Mouse (Mus musculus): ENCODE results near the gene Zfp687. TPM values are rescaled to one million over a fixed set of nuclear protein-coding genes. Genes with fewer than 3 reads are reported as not detected.

Zfp687 gene
- total RNA-seq, 4 experiments from 2014 or later = 33.2 to 36.0 (median 35.2) TPM

GRCm38 (mm10) chr3:94964989-94965388 is 50.3 kb downstream of the Zfp687 start:
- DNase-seq (ENCODE audit: low spot score in 2 of 2) = no peak

- no peak for DNase-seq (ENCODE audit: low spot score in 2 of 2)
Observed at GRCm38 (mm10) chr3:94960322-94960721, 54.9 kb downstream of the Zfp687 start.

- no peak for DNase-seq (ENCODE audit: low spot score in 2 of 2)
Observed at GRCm38 (mm10) chr3:94959871-94960270, 55.4 kb downstream of the Zfp687 start.

- DNase-seq (ENCODE audit: low spot score in 2 of 2) = no peak
Observed at GRCm38 (mm10) chr3:94958295-94958694, 57.0 kb downstream of the Zfp687 start.

Small RNA genes lying within 50 kb of the gene (microRNA-seq; reads per million reads assigned to microRNA genes)
- gene Mir7013 = 4.4 to 6.7 reads per million in 2 experiments

Other genes starting within 250 kb of the Zfp687 start
- gene Cgn, start 229.0 kb downstream of the Zfp687 start, total RNA-seq (2022) = 1 to 10 TPM; 3.5 to 5.2 (median 4.3) TPM
- gene Pogz, start 177.9 kb downstream of the Zfp687 start, total RNA-seq (2022) = 10 to 100 TPM; 52.5 to 66.4 (median 60.5) TPM
- 100 to 1,000 TPM; 239 to 284 (median 263) TPM for gene Psmb4, start 128.5 kb downstream of the Zfp687 start, total RNA-seq (2022)
- gene Selenbp1, start 82.4 kb downstream of the Zfp687 start, total RNA-seq (2022) = 10 to 100 TPM; 10.2 to 12.8 (median 11.4) TPM
- 10 to 100 TPM; 25.3 to 30.5 (median 27.1) TPM for gene Rfx5, start 61.4 kb downstream of the Zfp687 start, total RNA-seq (2022)
- 10 to 100 TPM; 54.8 to 65.9 (median 59.6) TPM for gene Pi4kb, start 40.7 kb downstream of the Zfp687 start, total RNA-seq (2022)
- 100 to 1,000 TPM; 153 to 167 (median 156) TPM for gene Psmd4, start 27.2 kb upstream of the Zfp687 start, total RNA-seq (2022)
- 10 to 100 TPM; 49.9 to 53.7 (median 51.0) TPM for gene Pip5k1a, start 91.5 kb upstream of the Zfp687 start, total RNA-seq (2022)
- gene Vps72, start 95.6 kb upstream of the Zfp687 start, total RNA-seq (2022) = 10 to 100 TPM; 42.8 to 48.3 (median 43.1) TPM
- gene Tmod4, start 109.0 kb upstream of the Zfp687 start, total RNA-seq (2022) = under 1 TPM in 2 of 4 experiments, not detected in 2; 0.51 to 0.62 TPM
- gene Scnm1, start 118.6 kb upstream of the Zfp687 start, total RNA-seq (2022) = 10 to 100 TPM; 49.3 to 55.8 (median 50.5) TPM
- gene Lysmd1, start 118.6 kb upstream of the Zfp687 start, total RNA-seq (2022) = 10 to 100 TPM; 12.8 to 17.7 (median 15.5) TPM
- gene Tnfaip8l2, start 126.9 kb upstream of the Zfp687 start, total RNA-seq (2022) = 1 to 10 TPM; 2.3 to 6.7 (median 4.3) TPM
- gene Sema6c, start 145.0 kb upstream of the Zfp687 start, total RNA-seq (2022) = 10 to 100 TPM; 22.8 to 27.3 (median 24.9) TPM
- 10 to 100 TPM; 10.4 to 12.5 (median 12.1) TPM for gene Gabpb2, start 202.5 kb upstream of the Zfp687 start, total RNA-seq (2022)
- 10 to 100 TPM; 63.5 to 76.2 (median 69.3) TPM for gene Cdc42se1, start 213.3 kb upstream of the Zfp687 start, total RNA-seq (2022)
- 100 to 1,000 TPM; 280 to 293 (median 288) TPM for gene Mllt11, start 216.7 kb upstream of the Zfp687 start, total RNA-seq (2022)
- under 1 TPM; 0.24 to 0.67 (median 0.41) TPM for gene Gm128, start 226.2 kb upstream of the Zfp687 start, total RNA-seq (2022)
- under 1 TPM in 3 of 4 experiments, not detected in 1; 0.37 to 0.72 (median 0.67) TPM for gene Bnipl, start 235.7 kb upstream of the Zfp687 start, total RNA-seq (2022)